Mouse (Mus musculus) heart, postnatal 0 days (tissue): Measurements from ENCODE around the gene Tenm3.

ENCODE experiments used
- CTCF ChIP-seq: IDR thresholded peaks from 2 replicates; pipeline ENCODE4 v1.5.1; 2016; ENCODE audit warnings: antibody characterized with exemption, control low read depth, low read depth
- EP300 ChIP-seq: IDR thresholded peaks from 2 replicates; pipeline ENCODE4 v1.6.1; 2016; ENCODE audit warnings: antibody characterized with exemption, low read depth

GRCm38 (mm10) chr8:48293797-48294196 lies 550.0 kb downstream of the Tenm3 start:
- no peak for TF ChIP-seq CTCF
- no peak for TF ChIP-seq EP300
